In genomic region chr2:131176491-131176890, GRCm38 (mm10) we compare ENCODE assay signal across 7 mouse cellular contexts. TPM values are rescaled to one million over a fixed set of nuclear protein-coding genes. Genes with fewer than 3 reads are reported as not detected.
DNase-seq lines count a peak whose midpoint lies in the region; ATAC-seq and TF ChIP-seq lines count a peak whose summit lies in the region.

No protein-coding gene starts in this region.

- peaks cover 34% of the 10 kb centered on the region for H3K4me1 ChIP-seq in hindbrain, postnatal 0 days (ENCODE audit: insufficient read depth, low read length)
- peaks cover 21% of the 10 kb centered on the region for H3K4me1 ChIP-seq in lung, embryonic 14.5 days (ENCODE audit: insufficient read depth)

- peak; percentile 31 to 57 for DNase-seq in urinary bladder, adult 18-20 months (ENCODE audit: low spot score in 2 of 2)
- no peak for DNase-seq in urinary bladder, postnatal 25 days (ENCODE audit: low spot score)
- no peak for DNase-seq in hindbrain, postnatal 0 days (ENCODE audit: low spot score)
- peak; percentile 72 for DNase-seq in lung, embryonic 14.5 days
- DNase-seq in spleen, postnatal 36 days (ENCODE audit: low spot score in 2 of 2), result no peak
- DNase-seq in left cerebral cortex, adult 11 months (ENCODE audit: low spot score), result no peak
- DNase-seq in layer of hippocampus, adult 11-12 months (ENCODE audit: low spot score), result no peak

- no peak overlapping the region for H3K9ac ChIP-seq in hindbrain, postnatal 0 days (replicated peaks; ENCODE audit: low read length)
- H3K9ac ChIP-seq in lung, embryonic 14.5 days, result no peak overlapping the region

- no peak for ATAC-seq in hindbrain, postnatal 0 days
- peak; percentile 13; the same call in 1 of the 2 replicates for ATAC-seq in lung, embryonic 14.5 days (ENCODE audit: insufficient read depth)

- no peak for TF ChIP-seq CTCF in hindbrain, postnatal 0 days (IDR thresholded peaks at IDR 0.05; ENCODE audit: low read depth)
- no peak for TF ChIP-seq CTCF in lung, embryonic 14.5 days (IDR thresholded peaks at IDR 0.05; ENCODE audit: low read depth)

- H3K9me3 ChIP-seq in hindbrain, postnatal 0 days (ENCODE audit: low read length), result no peaks in the 10 kb centered on the region
- H3K9me3 ChIP-seq in lung, embryonic 14.5 days (ENCODE audit: low read depth, low read length), result no peaks in the 10 kb centered on the region

- H3K4me3 ChIP-seq in hindbrain, postnatal 0 days (ENCODE audit: low read length), result no peak overlapping the region
- H3K4me3 ChIP-seq in lung, embryonic 14.5 days (ENCODE audit: low read depth, low read length), result 0 out of 2 replicates have a peak overlapping the region, but pooled peaks have one; percentile 0

- H3K36me3 ChIP-seq in hindbrain, postnatal 0 days (ENCODE audit: insufficient read depth, low read length), result no peaks in the 10 kb centered on the region
- H3K36me3 ChIP-seq in lung, embryonic 14.5 days (ENCODE audit: insufficient read depth), result peaks cover 14% of the 10 kb centered on the region; the same call in 1 of the 2 replicates

- H3K27ac ChIP-seq in hindbrain, postnatal 0 days, result no peak overlapping the region
- H3K27ac ChIP-seq in lung, embryonic 14.5 days (ENCODE audit: low read depth), result peak overlapping the region; percentile 67

- WGBS in hindbrain, postnatal 0 days, result 53% methylated on average over 5 of the region's 5 CpGs
- WGBS in lung, embryonic 14.5 days, result 59% methylated on average over 5 of the region's 5 CpGs

- H3K27me3 ChIP-seq in hindbrain, postnatal 0 days (ENCODE audit: insufficient read depth, low read length), result 0 out of 2 replicates have a peak, but pooled peaks cover 8% of the 10 kb centered on the region
- H3K27me3 ChIP-seq in lung, embryonic 14.5 days (ENCODE audit: insufficient read depth, low read length), result peaks cover 17% of the 10 kb centered on the region

- H3K4me2 ChIP-seq in hindbrain, postnatal 0 days (ENCODE audit: low read depth, low read length), result peak overlapping the region; percentile 91; the same call in 1 of the 2 replicates
- H3K4me2 ChIP-seq in lung, embryonic 14.5 days, result peak overlapping the region; percentile 97

RNA-seq across cellular contexts. Expression of gene Cenpb, which starts 3.4 kb away (rescaled TPM):
- total RNA-seq in hindbrain, postnatal 0 days (2014; rRNA removed), result 106 and 112 TPM in 2 replicates
- polyA plus RNA-seq in hindbrain, postnatal 0 days (2015; fragmentation: Nextera tagmentation; extraction: Ambion mirVana), result 12.8 and 14.4 TPM in 2 replicates
- polyA plus RNA-seq in lung, embryonic 14.5 days (2014; fragmentation: Nextera tagmentation; extraction: Ambion mirVana), result 9.3 and 9.7 TPM in 2 replicates

RNA-seq across cellular contexts. Expression of gene Cdc25b, which starts 10.3 kb away (rescaled TPM):
- total RNA-seq in hindbrain, postnatal 0 days (2014; rRNA removed), result 18.2 TPM in 2 replicates
- polyA plus RNA-seq in hindbrain, postnatal 0 days (2015; fragmentation: Nextera tagmentation; extraction: Ambion mirVana), result 22.2 and 24.0 TPM in 2 replicates
- polyA plus RNA-seq in lung, embryonic 14.5 days (2014; fragmentation: Nextera tagmentation; extraction: Ambion mirVana), result 54.6 and 59.6 TPM in 2 replicates

RNA-seq across cellular contexts. Expression of gene Spef1, which starts 10.6 kb away (rescaled TPM):
- total RNA-seq in hindbrain, postnatal 0 days (2014; rRNA removed), result 15.5 and 17.3 TPM in 2 replicates
- polyA plus RNA-seq in hindbrain, postnatal 0 days (2015; fragmentation: Nextera tagmentation; extraction: Ambion mirVana), result 7.8 and 8.9 TPM in 2 replicates
- 4.4 and 5.7 TPM in 2 replicates for polyA plus RNA-seq in lung, embryonic 14.5 days (2014; fragmentation: Nextera tagmentation; extraction: Ambion mirVana)

RNA-seq across cellular contexts. Expression of gene 1700037H04Rik, which starts 16.6 kb away (rescaled TPM):
- total RNA-seq in hindbrain, postnatal 0 days (2014; rRNA removed), result 155 and 157 TPM in 2 replicates
- 76.0 and 79.3 TPM in 2 replicates for polyA plus RNA-seq in hindbrain, postnatal 0 days (2015; fragmentation: Nextera tagmentation; extraction: Ambion mirVana)
- polyA plus RNA-seq in lung, embryonic 14.5 days (2014; fragmentation: Nextera tagmentation; extraction: Ambion mirVana), result 70.6 and 76.1 TPM in 2 replicates

RNA-seq across cellular contexts. Expression of gene Ap5s1, which starts 30.4 kb away (rescaled TPM):
- 63.0 and 67.6 TPM in 2 replicates for total RNA-seq in hindbrain, postnatal 0 days (2014; rRNA removed)
- polyA plus RNA-seq in hindbrain, postnatal 0 days (2015; fragmentation: Nextera tagmentation; extraction: Ambion mirVana), result 37.1 and 37.5 TPM in 2 replicates
- 24.5 and 25.5 TPM in 2 replicates for polyA plus RNA-seq in lung, embryonic 14.5 days (2014; fragmentation: Nextera tagmentation; extraction: Ambion mirVana)

Comparison
In these comparisons a context has a peak if more than half of its experiments do, and no peak if none do; other contexts are left out.
1. DNase-seq: peak in urinary bladder, adult 18-20 months (2 of 2) and lung, embryonic 14.5 days (single experiment); none in urinary bladder, postnatal 25 days (single experiment), hindbrain, postnatal 0 days (single experiment), spleen, postnatal 36 days (0 of 2), left cerebral cortex, adult 11 months (single experiment) and layer of hippocampus, adult 11-12 months (single experiment).